Comparison of ENCODE assay signal across 8 mouse cellular contexts in the genomic region with DNA sequence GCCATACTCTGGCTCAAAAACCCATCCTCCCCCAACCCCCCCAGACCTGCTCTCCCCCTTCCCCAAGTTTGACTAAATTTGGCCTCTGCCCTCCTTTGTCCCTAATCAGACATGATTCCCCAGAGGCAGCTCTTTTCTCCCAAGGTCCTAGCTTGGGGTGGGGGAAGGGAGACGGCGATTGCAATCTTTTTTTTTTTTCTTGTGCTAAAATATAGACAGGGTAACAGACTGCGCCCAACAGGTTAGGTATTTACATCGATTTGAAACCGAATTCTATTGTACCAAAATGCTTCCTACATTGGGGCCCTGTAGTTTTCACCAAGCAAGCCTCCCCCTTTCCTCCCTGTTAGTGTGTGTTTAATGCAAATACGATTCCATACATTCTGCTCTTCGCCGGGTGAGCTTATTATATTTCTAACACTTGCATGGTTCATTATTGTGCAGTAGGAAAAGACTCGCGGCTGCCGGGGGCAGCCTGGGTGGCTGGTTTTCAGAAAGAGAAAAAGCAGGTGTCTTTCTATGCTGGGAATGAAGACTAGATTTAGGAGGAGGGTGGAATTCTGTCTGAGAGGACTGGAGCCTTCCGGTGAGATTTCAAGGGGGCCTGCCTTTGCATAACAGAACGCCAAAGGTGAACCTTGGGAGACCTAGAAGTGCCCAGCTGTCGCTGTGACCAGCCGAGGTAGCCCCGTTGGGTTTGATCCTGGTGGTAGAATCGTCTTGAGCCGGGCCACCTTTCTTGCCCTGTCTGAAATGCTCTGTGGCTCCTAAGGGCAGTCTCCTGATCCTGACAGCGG.
DNase-seq lines count a peak whose midpoint lies in the region; ATAC-seq and TF ChIP-seq lines count a peak whose summit lies in the region.

No protein-coding gene starts in this region.

- H3K36me3 ChIP-seq in ES-E14 (ENCODE audit: control insufficient read depth, insufficient read depth, low read length, poor library complexity, severe bottlenecking) (no peaks in the 10 kb centered on the region), macrophage (ENCODE audit: inconsistent target) (no peaks in the 10 kb centered on the region)
- H3K36me3 ChIP-seq in heart, postnatal 0 days (replicated peaks; ENCODE audit: control insufficient read depth, insufficient read depth, low read length), result no peaks in the 10 kb centered on the region

- no peaks in the 10 kb centered on the region for H3K9me3 ChIP-seq in ES-E14 (ENCODE audit: control insufficient read depth, insufficient read depth, low read depth, low read length)
- no peaks in the 10 kb centered on the region for H3K9me3 ChIP-seq in heart, postnatal 0 days (replicated peaks; ENCODE audit: control insufficient read depth, low read length)

- H3K27me3 ChIP-seq in heart, postnatal 0 days (ENCODE audit: control insufficient read depth, insufficient read depth, low read length), result no peaks in the 10 kb centered on the region

- 44% methylated on average over 19 of the region's 19 CpGs for WGBS in heart, postnatal 0 days
- WGBS in macrophage (ENCODE audit: missing documents), result 81% methylated on average over 19 of the region's 19 CpGs

- no peak for ATAC-seq in heart, postnatal 0 days (ENCODE audit: insufficient read depth, low read depth)

- peaks cover 74% of the 10 kb centered on the region for H3K79me2 ChIP-seq in macrophage (ENCODE audit: inconsistent target)

- peak overlapping the region; percentile 4 to 89; a peak in 3 of 4 replicates for H3K4me3 ChIP-seq in ES-E14 (ENCODE audit: insufficient read depth in 1 of 2, low read depth in 1 of 2, low read length in 2 of 2, poor library complexity in 1 of 2, severe bottlenecking in 1 of 2)
- peak overlapping the region; percentile 80; the same call in 1 of the 2 replicates for H3K4me3 ChIP-seq in heart, postnatal 0 days (ENCODE audit: low read depth, low read length)
- peak overlapping the region; percentile 26; the same call in 1 of the 2 replicates for H3K4me3 ChIP-seq in macrophage (ENCODE audit: inconsistent target)

- no peak overlapping the region for H3K9ac ChIP-seq in ES-E14 (ENCODE audit: insufficient read depth, low read depth, low read length, poor library complexity, severe bottlenecking)
- peak overlapping the region; percentile 79; the same call in 1 of the 2 replicates for H3K9ac ChIP-seq in heart, postnatal 0 days (replicated peaks; ENCODE audit: low read depth, low read length)

- in situ Hi-C loops in ES-E14 (cut with MboI; ENCODE audit: low sequenced_read_pairs in 2 of 2, unreplicated experiment in 2 of 2), result no loop called here

- no peak for TF ChIP-seq CTCF in heart, postnatal 0 days (IDR thresholded peaks at IDR 0.05; ENCODE audit: low read depth)

- intact Hi-C loops in gastrocnemius, postnatal 14 days (cut with DNase I; ENCODE audit: low total_unique reads), result no loop called here

- peak; percentile 60 for DNase-seq in adrenal gland, adult 2 months
- DNase-seq in adrenal gland, postnatal 36 days, result no peak
- DNase-seq in ES-E14 (ENCODE audit: low read depth, low spot score), result no peak
- DNase-seq in heart, postnatal 0 days (ENCODE audit: low spot score), result no peak
- DNase-seq in thymus, postnatal 4 days, result no peak
- no peak for DNase-seq in gastrocnemius, postnatal 14 days
- DNase-seq in natural killer cell, adult 2 months (ENCODE audit: low spot score in 2 of 2), result no peak

- no peak for TF ChIP-seq EP300 in heart, postnatal 0 days (IDR thresholded peaks at IDR 0.05; ENCODE audit: low read depth)

- H3K27ac ChIP-seq in ES-E14 (ENCODE audit: insufficient read depth, low read depth, low read length, poor library complexity, severe bottlenecking) (no peak overlapping the region), macrophage (peak overlapping the region; percentile 33)
- peak overlapping the region; percentile 91 for H3K27ac ChIP-seq in heart, postnatal 0 days (ENCODE audit: low read depth)

- peak overlapping the region; percentile 96 for H3K4me2 ChIP-seq in heart, postnatal 0 days (ENCODE audit: low read depth, low read length)

- peaks cover 19 to 34% of the 10 kb centered on the region in 2 experiments for H3K4me1 ChIP-seq in ES-E14 (ENCODE audit: control insufficient read depth in 2 of 2, insufficient read depth in 2 of 2, low read length in 2 of 2, poor library complexity in 1 of 2)
- peaks cover 48% of the 10 kb centered on the region for H3K4me1 ChIP-seq in heart, postnatal 0 days (ENCODE audit: control insufficient read depth, insufficient read depth)

TF ChIP-seq in ES-E14, 5 proteins besides CTCF, POLR2A, EP300 and RAD21:
- TF ChIP-seq ZNF384 (IDR thresholded peaks at IDR 0.05; ENCODE audit: low read depth, low read length), result peak; percentile 61; the same call in 1 of the 2 replicates
- TF ChIP-seq ZC3H11A (IDR thresholded peaks at IDR 0.05; ENCODE audit: borderline replicate concordance, low read depth, low read length), result no peak
TF ChIP-seq in ES-E14: peak in this region for 1.

Comparison
In these comparisons a context has a peak if more than half of its experiments do, and no peak if none do; other contexts are left out.
1. H3K4me3 ChIP-seq: peak in every context shown above with its lines; median percentile 80 in heart, postnatal 0 days; 46 in ES-E14; 26 in macrophage.